Mouse (Mus musculus) left cerebral cortex, postnatal 25 days (tissue): ENCODE measurements around the gene Ly6g5c. TPM values are rescaled to one million over a fixed set of nuclear protein-coding genes. Genes with fewer than 3 reads are reported as not detected.

Experiments
- DNase-seq, 2 experiments: peaks; one replicate each; pipeline ENCODE4 v3.0.0; 2022; ENCODE audit warnings: low spot score in 2 of 2, mixed read lengths in 1 of 2
- intact Hi-C: fragments of 180-260 bp; cut with DNase I; formaldehyde crosslinking; loops from one replicate; pipeline ENCODE4 v1.15.1; 2025
- total RNA-seq, 2 experiments: library from RNA; stranded (reverse); gene quantifications; 2 replicates each; pipeline ENCODE4 v1.2.3; 2021

The Ly6g5c gene
- total RNA-seq, 2 experiments from 2014 or later: not detected

DNA sequence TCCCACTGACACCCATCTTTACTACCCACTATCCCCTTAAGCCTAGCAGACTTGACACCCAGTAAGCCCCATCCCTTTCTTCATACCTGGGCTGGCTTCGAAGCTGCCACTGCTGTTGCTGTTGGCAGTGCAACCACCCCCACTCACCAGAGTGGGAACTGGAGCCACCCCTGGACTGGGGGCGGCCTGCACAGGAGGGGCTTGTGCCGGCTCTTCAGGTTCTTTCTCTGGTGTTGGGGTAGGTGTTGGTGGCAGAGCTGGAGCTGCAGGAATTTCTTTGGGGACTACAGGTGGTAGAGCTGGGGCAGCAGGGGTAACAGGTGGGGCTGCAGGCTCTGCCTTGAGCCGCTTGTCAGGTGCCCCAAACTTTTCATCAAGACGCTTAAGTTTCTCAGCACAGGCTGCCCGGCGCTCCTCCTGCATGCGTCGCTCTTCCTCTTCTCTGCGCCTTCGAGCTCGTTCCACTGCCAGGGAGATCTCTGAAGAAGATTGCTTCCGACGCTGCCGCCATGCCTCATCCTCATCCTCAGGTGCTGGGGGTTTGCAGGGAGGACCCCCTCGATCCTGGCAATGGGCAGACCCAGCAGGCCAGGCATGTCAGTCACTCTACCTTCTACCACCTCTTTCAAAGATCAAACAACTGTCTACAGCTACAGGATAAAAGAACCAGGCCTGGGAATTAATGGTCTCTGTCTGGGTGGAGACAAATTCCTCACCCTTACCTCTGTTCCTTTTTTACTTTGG, 50.9 kb downstream of the Ly6g5c start:
- DNase-seq: no peak
- intact Hi-C loops: no loop called here

DNA sequence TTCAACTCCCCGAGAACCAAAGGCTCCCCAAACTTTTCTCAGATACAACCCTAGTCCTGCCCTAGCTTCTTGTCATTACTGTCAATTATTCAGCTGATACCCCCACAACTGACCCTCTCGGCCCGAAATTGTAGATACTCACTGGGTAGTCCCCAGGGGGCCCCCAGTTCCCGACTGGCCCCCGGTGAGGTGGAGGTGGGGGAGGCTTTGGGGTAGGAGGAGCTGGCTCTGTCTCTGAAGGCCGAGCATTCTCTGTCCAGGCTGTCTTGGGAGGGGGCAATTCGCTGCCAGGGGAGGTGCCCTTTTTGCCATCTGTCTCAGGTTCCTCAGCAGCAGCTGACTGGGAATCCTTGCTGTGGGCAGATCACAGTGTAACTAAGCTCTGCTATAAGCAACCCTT, 51.6 kb downstream of the Ly6g5c start:
- intact Hi-C loops: no loop called here
- DNase-seq: no peak

DNA sequence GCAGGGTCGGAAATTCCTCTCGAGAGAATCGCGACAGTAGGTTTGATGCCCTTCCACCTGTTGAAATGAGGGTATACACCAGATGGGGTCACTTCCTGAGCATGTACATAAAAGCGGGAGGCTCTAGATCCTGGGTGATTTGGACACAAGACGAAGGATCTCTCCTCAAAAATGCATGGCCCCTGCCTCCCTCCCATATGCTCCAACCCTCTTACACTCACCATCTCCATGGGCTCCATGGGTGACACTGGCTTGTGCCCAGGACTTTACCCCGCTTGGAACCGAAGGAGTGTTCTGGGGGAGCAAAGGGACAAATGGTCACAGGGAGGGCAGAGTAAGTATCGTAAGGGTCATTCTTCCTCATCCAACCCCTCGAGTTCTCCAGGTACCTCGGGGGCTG, 53.3 kb downstream of the Ly6g5c start:
- DNase-seq: no peak
- intact Hi-C loops: no loop called here

Other genes starting within 250 kb of the Ly6g5c start
- gene Cfb, start 245.8 kb upstream of the Ly6g5c start, total RNA-seq: under 1 TPM in 1 of 2 experiments, not detected in 1; 0.30 TPM
- 1 to 10 TPM; 6.9 to 7.3 TPM for gene Zbtb12, start 228.8 kb upstream of the Ly6g5c start, total RNA-seq
- gene Gm20547, start 226.2 kb upstream of the Ly6g5c start, total RNA-seq: not detected
- gene C2, start 210.0 kb upstream of the Ly6g5c start, total RNA-seq: 1 to 10 TPM; 1.5 to 3.6 TPM
- 100 to 1,000 TPM; 166 to 167 TPM for gene Ehmt2, start 209.8 kb upstream of the Ly6g5c start, total RNA-seq
- under 1 TPM; 0.55 to 0.66 TPM for gene Slc44a4, start 193.8 kb upstream of the Ly6g5c start, total RNA-seq
- gene Neu1, start 177.0 kb upstream of the Ly6g5c start, total RNA-seq: 10 to 100 TPM; 42.9 to 44.0 TPM
- 10 to 100 TPM in 1 of 2 experiments, 1 to 10 TPM in 1; 9.9 to 15.0 TPM for gene Hspa1b, start 149.0 kb upstream of the Ly6g5c start, total RNA-seq
- not detected for gene Gm20481, start 138.4 kb upstream of the Ly6g5c start, total RNA-seq
- 10 to 100 TPM; 10.8 to 12.6 TPM for gene Hspa1a, start 136.1 kb upstream of the Ly6g5c start, total RNA-seq
- gene Hspa1l, start 135.6 kb upstream of the Ly6g5c start, total RNA-seq: under 1 TPM; 0.27 to 0.34 TPM
- gene Lsm2, start 126.4 kb upstream of the Ly6g5c start, total RNA-seq: 10 to 100 TPM; 17.3 to 18.0 TPM
- gene Vars, start 107.3 kb upstream of the Ly6g5c start, total RNA-seq: 10 to 100 TPM; 38.0 to 44.7 TPM
- under 1 TPM; 0.30 to 0.37 TPM for gene Vwa7, start 91.7 kb upstream of the Ly6g5c start, total RNA-seq
- gene Sapcd1, start 80.3 kb upstream of the Ly6g5c start, total RNA-seq: under 1 TPM; 0.60 to 0.83 TPM
- gene Msh5, start 61.5 kb upstream of the Ly6g5c start, total RNA-seq: under 1 TPM; 0.76 to 0.96 TPM
- gene Clic1, start 58.3 kb upstream of the Ly6g5c start, total RNA-seq: 10 to 100 TPM in 1 of 2 experiments, 1 to 10 TPM in 1; 9.9 to 11.6 TPM
- 10 to 100 TPM; 12.1 to 12.5 TPM for gene Ddah2, start 49.2 kb upstream of the Ly6g5c start, total RNA-seq
- not detected for gene Ly6g6c, start 42.9 kb upstream of the Ly6g5c start, total RNA-seq
- not detected for gene Mpig6b, start 42.1 kb upstream of the Ly6g5c start, total RNA-seq
- 1 to 10 TPM; 2.4 to 2.7 TPM for gene Ly6g6e, start 31.4 kb upstream of the Ly6g5c start, total RNA-seq
- gene Ly6g6d, start 30.2 kb upstream of the Ly6g5c start, total RNA-seq: 1 to 10 TPM in 1 of 2 experiments, under 1 TPM in 1; 0.69 to 1.9 TPM
- gene Ly6g6f, start 22.7 kb upstream of the Ly6g5c start, total RNA-seq: not detected
- gene Abhd16a, start 19.0 kb upstream of the Ly6g5c start, total RNA-seq: 100 to 1,000 TPM; 107 to 109 TPM
- under 1 TPM; 0.69 to 0.94 TPM for gene Ly6g5b, start 7.1 kb downstream of the Ly6g5c start, total RNA-seq
- 10 to 100 TPM; 13.1 to 15.2 TPM for gene Gpank1, start 13.2 kb downstream of the Ly6g5c start, total RNA-seq
- 100 to 1,000 TPM; 183 to 185 TPM for gene Csnk2b, start 13.8 kb downstream of the Ly6g5c start, total RNA-seq
- 10 to 100 TPM; 24.1 to 29.8 TPM for gene D17H6S53E, start 18.1 kb downstream of the Ly6g5c start, total RNA-seq
- not detected for gene Apom, start 23.8 kb downstream of the Ly6g5c start, total RNA-seq
- gene Bag6, start 26.9 kb downstream of the Ly6g5c start, total RNA-seq: 100 to 1,000 TPM; 286 to 292 TPM
- gene Prrc2a, start 56.6 kb downstream of the Ly6g5c start, total RNA-seq: 100 to 1,000 TPM; 268 to 285 TPM
- 10 to 100 TPM; 10.8 to 11.1 TPM for gene Aif1, start 67.8 kb downstream of the Ly6g5c start, total RNA-seq
- 10 to 100 TPM in 1 of 2 experiments, 1 to 10 TPM in 1; 6.1 to 10.1 TPM for gene Lst1, start 80.2 kb downstream of the Ly6g5c start, total RNA-seq
- under 1 TPM; 0.64 to 0.99 TPM for gene Ltb, start 86.2 kb downstream of the Ly6g5c start, total RNA-seq
- gene Tnf, start 93.7 kb downstream of the Ly6g5c start, total RNA-seq: not detected
- gene Lta, start 97.1 kb downstream of the Ly6g5c start, total RNA-seq: under 1 TPM; 0.34 to 0.39 TPM
- not detected for gene Gm16181, start 112.6 kb downstream of the Ly6g5c start, total RNA-seq
- 100 to 1,000 TPM; 514 to 578 TPM for gene Atp6v1g2, start 125.4 kb downstream of the Ly6g5c start, total RNA-seq
- gene Nfkbil1, start 127.5 kb downstream of the Ly6g5c start, total RNA-seq: 10 to 100 TPM; 11.7 to 12.8 TPM
- gene Ddx39b, start 133.5 kb downstream of the Ly6g5c start, total RNA-seq: 100 to 1,000 TPM; 207 to 209 TPM
- 10 to 100 TPM; 18.5 to 18.7 TPM for gene H2-D1, start 154.5 kb downstream of the Ly6g5c start, total RNA-seq
- under 1 TPM; 0.39 to 0.96 TPM for gene H2-Q1, start 212.1 kb downstream of the Ly6g5c start, total RNA-seq
- gene H2-Q2, start 234.0 kb downstream of the Ly6g5c start, total RNA-seq: under 1 TPM; 0.30 to 0.78 TPM